Mouse (Mus musculus) testis, adult 2 months (tissue): ENCODE measurements around the gene Myrfl.

Experiments
- CTCF ChIP-seq: fragments of 200-500 bp; IDR thresholded peaks from 2 replicates; pipeline ENCODE4 v1.5.1; 2012; ENCODE audit warnings: low read depth, mild to moderate bottlenecking, inconsistent platforms, low read length, moderate library complexity; ENCODE audit not compliant: control insufficient read depth, insufficient read depth, insufficient replicate concordance
- POLR2A ChIP-seq: fragments of 200-500 bp; IDR thresholded peaks from 2 replicates; pipeline ENCODE4 v1.6.1; 2012; ENCODE audit warnings: low read depth, mild to moderate bottlenecking, inconsistent platforms, low read length, moderate library complexity; ENCODE audit not compliant: control insufficient read depth

GRCm38 (mm10) chr10:116828099-116828498, 68.6 kb downstream of the Myrfl start:
- no peak for TF ChIP-seq CTCF
- no peak for TF ChIP-seq POLR2A
